Mouse (Mus musculus) adrenal gland, adult 2 months (tissue): ENCODE measurements at regions not wholly inside any gene's neighbourhood (a gene's known extent, or its start where the extent isn't known, plus 50 kb on each side); places are given as distances from the start of the nearest gene placed in this dataset.
"Not testable (repeated sequence)": the region's sequence is repeated elsewhere in the genome, so short reads cannot be mapped to it uniquely, and the experiment has no call there.

Experiments
- DNase-seq: peaks from one replicate; pipeline ENCODE4 v3.0.0; 2021

DNA sequence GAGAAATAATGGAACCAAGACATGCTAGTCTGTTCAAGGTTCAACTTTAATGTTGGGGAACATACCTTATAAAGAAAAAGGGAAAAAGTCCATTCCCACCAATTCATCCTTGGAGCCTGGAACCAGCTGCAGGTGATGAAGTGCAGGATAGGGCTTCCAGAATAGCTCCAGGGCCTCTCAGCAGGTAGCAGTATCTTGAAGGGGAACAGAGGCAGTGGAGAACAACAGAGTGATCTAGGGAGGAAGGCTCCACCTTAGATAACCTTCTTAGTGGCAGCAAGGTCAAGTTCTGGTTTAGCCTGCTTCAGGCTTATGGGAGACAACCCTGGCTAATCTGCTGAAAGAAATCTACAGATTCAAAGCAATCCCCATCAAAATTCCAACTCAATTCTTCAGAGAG, 161.8 kb upstream of the Ngly1 start:
- not testable (repeated sequence) for DNase-seq

DNA sequence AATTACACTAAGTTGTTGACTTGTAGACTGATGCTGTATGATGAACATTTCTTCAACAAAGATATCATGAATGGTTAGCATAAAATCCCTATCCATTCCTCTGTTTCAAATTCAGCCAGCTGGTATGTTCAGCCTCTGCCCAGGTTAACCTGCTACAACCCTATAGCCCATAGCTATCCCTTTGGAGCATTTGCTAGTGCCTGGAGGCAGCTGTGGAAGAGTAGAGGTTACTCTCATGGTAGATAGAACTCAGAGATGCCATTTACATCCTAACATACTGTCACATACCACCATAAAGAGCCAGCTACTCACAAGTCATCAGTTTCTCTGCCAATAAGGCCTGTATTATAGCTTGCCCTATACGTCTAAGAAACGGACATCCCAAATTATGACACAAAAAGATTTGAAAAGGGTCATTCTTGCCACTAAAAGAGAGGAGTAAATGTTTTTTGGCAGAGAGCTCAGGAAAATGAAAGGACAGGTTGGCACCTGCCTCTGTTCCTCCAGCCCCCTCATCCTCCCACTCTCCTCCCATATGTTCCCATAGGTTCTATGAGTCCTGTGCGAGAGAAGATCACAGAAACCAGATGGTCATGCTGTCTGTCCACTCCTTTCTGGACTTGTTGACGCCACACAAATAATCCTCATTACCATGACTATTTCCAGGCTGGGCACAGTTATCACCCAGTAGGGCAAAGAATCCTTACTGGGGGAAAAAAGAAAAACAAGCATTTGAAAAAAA, 156.5 kb upstream of the Ngly1 start:
- DNase-seq: no peak

DNA sequence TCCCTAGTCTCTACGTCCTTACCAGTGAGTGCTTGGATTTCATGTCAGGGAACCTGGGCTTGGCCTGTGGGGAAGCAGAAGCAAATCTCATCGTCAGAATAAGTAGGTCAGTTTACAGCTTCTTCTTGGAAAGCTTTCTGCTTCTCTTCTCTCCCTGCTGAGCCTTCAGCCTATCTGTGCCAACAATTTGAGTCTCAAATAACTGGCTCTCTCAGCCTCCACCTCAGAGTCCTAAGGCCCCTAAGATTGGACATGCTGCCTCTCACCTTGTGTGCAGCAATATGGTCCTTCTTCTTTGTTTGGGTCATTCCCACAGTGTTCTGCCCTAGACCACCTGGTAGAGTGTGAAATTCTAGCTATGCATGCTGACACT, 156.0 kb upstream of the Ngly1 start:
- DNase-seq: no peak

DNA sequence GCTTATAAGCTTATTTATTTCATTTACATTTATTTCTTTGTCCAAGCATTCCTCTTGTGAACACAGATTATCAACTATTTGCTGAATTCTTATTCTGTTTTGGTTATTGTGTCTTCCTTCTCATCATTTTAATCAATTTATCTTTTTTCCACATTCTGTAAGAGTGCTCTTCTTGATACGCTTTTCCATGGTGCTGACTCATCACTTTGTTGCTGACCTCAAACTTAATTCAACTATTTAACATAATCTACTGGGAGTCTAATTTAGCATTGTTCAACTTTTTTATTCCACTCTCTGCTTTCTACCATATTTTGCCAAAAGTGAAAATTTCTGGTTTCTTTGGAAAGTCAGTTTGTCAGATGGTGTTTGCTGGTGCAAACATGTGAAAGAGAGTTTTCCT, 139.7 kb upstream of the Ngly1 start:
- no peak for DNase-seq

DNA sequence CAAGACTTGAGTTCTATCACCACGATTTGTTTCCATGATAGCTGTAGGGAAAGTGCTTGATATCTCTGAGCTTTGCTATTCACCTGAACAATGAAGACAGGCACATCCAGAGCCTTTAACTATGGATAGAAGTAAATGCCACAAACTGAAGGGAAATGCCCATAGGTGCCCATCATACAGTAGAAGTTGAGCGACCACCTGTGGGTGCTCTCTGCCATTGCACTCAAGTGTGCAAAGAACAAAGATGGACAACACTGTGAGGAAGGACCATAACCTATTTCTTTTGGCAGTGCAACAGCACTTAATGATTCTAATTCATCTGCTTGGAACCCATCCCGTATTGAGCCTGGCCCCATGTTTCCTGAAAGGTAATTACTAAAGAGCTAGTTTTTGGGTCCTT, 116.4 kb upstream of the Ngly1 start:
- DNase-seq: no peak

DNA sequence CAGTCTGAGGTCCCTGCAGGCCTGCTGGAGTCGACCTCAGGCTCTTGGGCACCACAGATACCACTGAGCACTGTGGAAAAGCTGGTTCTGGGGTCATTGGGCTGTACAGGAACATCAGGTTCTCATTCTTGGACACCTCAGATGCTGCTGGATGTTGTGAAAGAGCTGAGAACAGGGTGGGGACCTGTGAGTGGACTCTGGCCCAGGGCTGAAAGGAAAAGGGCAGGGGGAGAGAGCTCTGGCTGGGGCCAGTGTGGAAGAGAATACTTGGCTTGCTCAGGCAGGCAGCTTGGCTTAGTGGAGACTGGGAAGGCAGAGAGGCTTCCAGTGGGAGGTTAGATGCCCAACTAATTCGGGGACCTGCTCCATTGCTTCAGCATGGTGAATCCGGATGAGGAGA, 115.7 kb upstream of the Ngly1 start:
- no peak for DNase-seq

GRCm38 (mm10) chr14:16136187-16136586, 112.9 kb upstream of the Ngly1 start:
- no peak for DNase-seq

GRCm38 (mm10) chr14:16144299-16144698, 104.8 kb upstream of the Ngly1 start:
- no peak for DNase-seq

DNA sequence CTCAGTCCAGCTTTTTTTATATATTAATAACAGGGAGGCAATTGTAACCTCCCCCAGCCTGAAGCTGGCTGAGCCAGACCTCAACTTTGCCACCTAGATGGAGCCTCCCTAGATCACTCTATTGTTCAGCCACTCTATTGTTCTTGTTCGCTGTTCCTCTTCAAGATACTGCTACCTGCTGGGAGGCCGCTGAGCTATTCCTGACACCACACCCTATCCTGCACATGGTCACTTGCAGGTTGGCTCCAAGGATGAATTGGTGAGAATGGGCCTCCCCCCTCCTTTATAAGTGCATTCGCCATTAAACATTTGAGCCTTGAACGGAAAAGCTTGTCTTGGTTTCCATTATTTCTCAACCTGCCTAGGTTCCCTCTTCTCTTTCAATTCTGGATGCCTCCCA, 102.3 kb upstream of the Ngly1 start:
- DNase-seq: no peak

GRCm38 (mm10) chr14:16151815-16152214, 97.3 kb upstream of the Ngly1 start:
- DNase-seq: no peak

- no peak for DNase-seq
Measured at GRCm38 (mm10) chr14:16152702-16153101, 96.4 kb upstream of the Ngly1 start.

DNA sequence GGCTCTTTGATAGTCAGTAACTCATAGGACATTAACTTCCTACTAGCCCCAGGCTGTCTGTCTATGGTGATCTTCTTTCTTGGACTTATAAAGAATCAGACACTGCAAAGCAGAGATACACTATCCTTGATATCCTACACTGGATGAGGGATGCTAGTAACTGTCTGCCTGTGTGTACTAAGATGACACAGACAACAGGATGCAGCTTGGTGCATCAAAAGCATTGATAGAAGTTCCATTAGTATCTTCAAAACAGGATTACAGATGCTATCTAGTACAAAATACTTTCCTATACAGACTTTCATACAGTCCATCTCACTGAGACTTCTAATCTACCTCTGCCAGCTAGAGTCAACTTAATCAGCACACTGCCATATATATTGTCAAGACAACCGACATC, 94.0 kb upstream of the Ngly1 start:
- DNase-seq: no peak

- DNase-seq: no peak
Measured at GRCm38 (mm10) chr14:16170226-16170625, 78.9 kb upstream of the Ngly1 start.

DNA sequence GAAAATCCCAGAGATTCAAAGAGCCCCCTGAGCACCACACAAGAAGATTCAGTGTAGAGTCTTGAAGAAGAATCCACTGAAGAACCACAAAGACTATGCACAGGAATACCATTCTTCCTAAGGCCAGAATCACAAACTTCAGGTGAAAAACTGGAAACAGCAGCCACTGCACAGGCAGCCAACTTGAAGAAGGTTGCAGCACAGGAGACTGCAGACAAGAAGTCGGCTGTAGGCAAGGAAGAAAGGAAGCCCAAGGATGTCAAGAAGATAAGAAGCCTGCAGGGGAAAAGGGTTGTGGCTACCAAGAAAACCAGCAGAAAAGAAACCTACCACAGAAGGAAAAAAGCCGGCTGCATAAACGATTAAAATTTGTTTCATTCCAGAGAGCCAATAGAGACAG, 76.8 kb upstream of the Ngly1 start:
- DNase-seq: no peak

- no peak for DNase-seq
Measured at GRCm38 (mm10) chr14:16173292-16173691, 75.8 kb upstream of the Ngly1 start.

- no peak for DNase-seq
Measured at GRCm38 (mm10) chr14:16178227-16178626, 70.9 kb upstream of the Ngly1 start.

DNA sequence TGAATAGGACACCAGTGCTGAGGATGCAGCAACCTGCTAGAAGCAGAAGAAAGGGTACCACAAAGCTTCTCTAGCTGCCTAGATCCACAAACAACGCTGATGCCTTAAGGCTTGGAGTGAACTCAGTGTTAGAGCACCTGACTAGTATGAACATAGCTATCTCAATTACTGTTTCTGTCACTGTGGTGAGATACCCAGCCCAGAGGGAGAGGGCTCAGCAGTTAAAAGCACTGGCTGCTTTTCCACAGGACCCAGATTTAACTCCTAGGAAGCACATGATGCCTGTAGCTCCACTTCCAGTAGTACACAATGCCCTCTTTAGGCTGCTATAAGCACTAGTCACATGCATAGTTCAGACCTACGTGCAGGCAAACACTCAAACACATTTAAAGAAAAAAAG, 67.3 kb upstream of the Ngly1 start:
- no peak for DNase-seq

DNA sequence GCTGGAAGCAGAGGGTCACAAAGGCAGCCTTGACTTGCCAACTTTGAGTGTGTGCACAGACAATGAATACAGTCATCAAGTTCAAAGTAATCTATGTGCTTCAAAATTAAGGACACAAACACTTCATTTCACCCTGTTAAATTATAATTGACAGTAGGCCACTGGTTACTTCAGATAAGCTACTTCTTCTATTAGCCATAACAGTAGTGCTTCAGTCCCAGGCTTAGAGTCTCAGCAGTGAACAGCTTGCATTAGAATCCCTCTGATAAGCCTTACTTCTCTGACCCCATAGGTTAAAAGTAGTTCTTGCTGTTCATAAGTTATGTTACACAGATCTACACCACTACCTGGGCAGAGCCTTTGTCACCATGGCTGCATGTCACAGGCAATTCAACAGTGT, 63.8 kb upstream of the Ngly1 start:
- no peak for DNase-seq
